Mouse (Mus musculus) bone marrow, adult 2 months (tissue): ENCODE results near the gene Gm36079.
"Not testable (repeated sequence)": the region's sequence is repeated elsewhere in the genome, so short reads cannot be mapped to it uniquely, and the experiment has no call there.

Experiments used
- CTCF ChIP-seq: fragments of 200-500 bp; IDR thresholded peaks from 2 replicates; pipeline ENCODE4 v1.5.1; 2011; ENCODE audit warnings: low read length, control low read depth; ENCODE audit not compliant: control insufficient read depth, insufficient read depth
- POLR2A ChIP-seq: fragments of 200-500 bp; IDR thresholded peaks from 2 replicates; pipeline ENCODE4 v1.6.1; 2011; ENCODE audit warnings: low read depth, mild to moderate bottlenecking, control low read depth, low read length, borderline replicate concordance; ENCODE audit not compliant: control insufficient read depth

GRCm38 (mm10) chr13:120015348-120016007 lies 11.3 kb downstream of the Gm36079 start:
- not testable (repeated sequence) for TF ChIP-seq CTCF, POLR2A
